Mouse (Mus musculus): Measurements from ENCODE around the gene Kctd6.
"Not testable (repeated sequence)": the region's sequence is repeated elsewhere in the genome, so short reads cannot be mapped to it uniquely, and the experiment has no call there.

Gene Kctd6

GRCm38 (mm10) chr14:8249206-8249605, 35.3 kb downstream of the Kctd6 start:
- intact Hi-C loops (cut with DNase I): no loop called here

DNA sequence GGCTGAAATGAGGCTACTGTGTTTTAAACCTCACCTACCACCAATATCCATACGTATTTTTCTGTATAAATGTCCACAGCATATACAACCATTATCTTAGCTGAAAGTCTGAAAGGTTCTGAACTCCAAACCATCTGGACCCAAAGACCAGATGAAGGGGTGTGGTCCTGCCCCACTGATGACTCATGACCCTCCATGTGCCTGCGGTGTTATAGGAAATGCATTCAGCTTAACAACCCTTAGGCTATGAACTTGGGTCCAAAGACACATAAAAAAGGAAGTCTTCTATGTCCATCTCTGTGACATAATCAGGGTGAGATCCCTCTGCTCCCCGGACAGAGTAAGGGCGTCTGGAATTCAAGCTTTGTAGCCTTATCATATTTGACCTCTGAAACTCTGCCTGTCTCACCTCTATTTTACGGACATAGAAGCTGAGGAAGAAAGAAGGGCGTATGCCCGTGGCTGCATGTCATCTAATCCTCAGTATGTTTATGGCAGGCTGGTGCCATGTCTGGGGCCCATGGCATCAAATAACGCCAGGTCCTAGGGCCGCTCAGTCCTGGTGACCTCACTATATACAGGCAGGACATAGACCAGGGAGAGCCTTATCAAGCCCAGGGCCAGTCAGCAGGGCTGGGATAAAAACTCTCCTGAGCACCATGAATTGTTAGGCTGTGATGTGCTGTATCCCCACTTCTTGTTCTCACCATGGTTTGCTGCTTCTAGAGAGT, 36.4 kb downstream of the Kctd6 start:
- intact Hi-C loops (cut with DNase I): no loop called here

DNA sequence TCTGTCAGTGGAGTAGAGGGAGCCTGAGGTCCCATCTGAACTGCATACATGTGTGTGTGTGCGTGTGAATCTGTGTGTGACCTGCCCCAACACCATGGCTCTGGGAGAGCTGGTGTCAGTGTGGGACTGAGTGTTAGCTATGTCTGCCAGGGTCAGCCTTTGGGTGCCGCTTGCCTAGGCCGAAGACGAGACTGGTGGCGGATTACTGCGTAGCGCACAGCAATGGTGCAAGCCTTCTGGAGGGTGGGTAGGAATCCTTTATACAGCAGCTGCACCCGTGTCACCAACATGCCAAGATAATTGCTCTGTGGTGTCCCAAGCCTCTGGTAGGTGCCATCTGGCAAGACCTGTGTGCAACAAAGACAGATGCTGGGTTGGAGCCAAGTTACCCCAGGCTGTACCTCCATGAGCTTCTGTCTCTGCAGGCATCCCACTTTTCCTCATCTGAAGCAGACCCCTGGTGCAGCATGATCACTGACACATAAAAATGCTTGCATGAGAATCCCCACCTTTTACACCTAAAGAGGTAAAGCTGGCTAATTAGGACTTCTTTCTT, 37.5 kb downstream of the Kctd6 start:
- intact Hi-C loops (cut with DNase I): no loop called here

DNA sequence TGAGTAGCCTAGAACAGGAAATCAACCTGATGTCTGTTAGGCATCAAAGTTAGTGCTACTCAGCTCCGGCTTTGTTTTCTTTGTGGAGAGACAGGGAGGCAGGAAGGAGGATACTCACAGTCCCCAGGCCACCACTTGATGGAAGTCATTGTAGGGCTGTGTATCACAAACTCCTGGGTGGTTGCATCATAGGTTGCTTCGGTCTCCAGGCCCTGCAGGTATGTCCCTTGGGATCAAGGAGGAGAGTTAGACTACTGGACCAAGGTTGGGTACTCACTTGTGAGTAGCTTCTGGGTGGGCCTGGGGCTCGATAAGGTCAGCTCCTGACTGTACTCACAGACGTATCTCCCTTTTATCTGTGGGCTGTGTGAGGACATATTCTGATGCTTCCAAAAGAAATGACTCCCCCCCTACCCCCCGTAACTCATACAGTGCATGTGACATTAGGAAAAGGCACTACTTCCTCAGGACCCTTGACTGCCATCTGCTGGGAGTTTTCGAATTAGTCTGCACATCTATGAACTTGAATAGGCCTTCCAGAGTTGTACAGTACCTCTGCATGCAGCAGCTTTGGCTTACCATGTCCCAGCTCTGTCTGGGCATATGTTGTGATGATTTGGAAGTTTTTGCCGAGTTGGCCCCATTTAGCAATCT, 41.3 kb downstream of the Kctd6 start:
- intact Hi-C loops (cut with DNase I): loop anchor here (5.0 kb wide), 1 partner anchor 73 kb away; no protein-coding TSS in a partner anchor

DNA sequence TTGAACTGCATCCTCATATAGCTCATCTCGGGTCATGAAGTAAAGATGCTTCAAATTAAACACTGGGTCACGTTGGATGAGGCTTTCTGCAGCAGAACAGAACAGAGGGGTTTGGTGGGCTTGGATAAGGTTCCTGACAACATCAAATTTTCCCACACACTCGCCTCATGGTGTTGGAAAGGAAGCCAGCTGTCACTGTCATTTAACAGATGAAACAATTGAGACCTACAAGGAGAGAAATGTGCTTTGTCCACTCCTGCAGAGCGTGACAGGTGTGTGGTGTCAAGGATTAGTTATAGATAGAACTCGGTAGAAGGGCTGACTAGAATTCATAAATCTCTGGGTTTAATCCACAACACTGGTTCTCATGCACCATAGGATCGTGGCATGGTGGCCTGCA, 42.1 kb downstream of the Kctd6 start:
- intact Hi-C loops (cut with DNase I): loop anchor here (5.0 kb wide), 1 partner anchor 74 kb away; no protein-coding TSS in a partner anchor

GRCm38 (mm10) chr14:8256881-8257280, 42.9 kb downstream of the Kctd6 start:
- intact Hi-C loops (cut with DNase I): loop anchor here (5.0 kb wide), 1 partner anchor 75 kb away; no protein-coding TSS in a partner anchor

GRCm38 (mm10) chr14:8257521-8258334, 43.8 kb downstream of the Kctd6 start:
- intact Hi-C loops (cut with DNase I): loop anchor here (5.0 kb wide), 1 partner anchor 75 kb away; no protein-coding TSS in a partner anchor

- intact Hi-C loops (cut with DNase I): loop anchor here (5.0 kb wide), 1 partner anchor 76 kb away; no protein-coding TSS in a partner anchor
These were observed 44.3 kb downstream of the Kctd6 start for GRCm38 (mm10) chr14:8258335-8258627.

DNA sequence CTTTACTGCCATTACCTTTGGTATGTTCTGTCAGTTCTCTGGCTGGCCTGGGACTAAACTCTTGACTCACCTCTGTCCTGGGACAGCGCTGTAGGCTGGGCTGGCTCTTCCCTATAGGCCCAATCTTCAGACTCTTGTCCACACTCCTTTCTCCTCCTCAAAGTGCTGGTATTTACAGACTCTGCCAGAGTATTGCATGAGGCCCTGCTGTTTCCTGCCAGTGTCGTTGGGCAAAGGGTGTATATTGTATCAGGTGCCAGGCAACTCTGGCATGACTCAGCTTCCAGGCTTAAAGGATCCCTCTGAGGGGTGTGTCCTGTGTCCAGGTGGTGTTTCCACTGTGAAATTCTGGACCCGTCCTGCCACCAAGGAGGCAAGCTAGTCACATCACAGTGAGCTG, 44.8 kb downstream of the Kctd6 start:
- intact Hi-C loops (cut with DNase I): loop anchor here (5.0 kb wide), 1 partner anchor 76 kb away; no protein-coding TSS in a partner anchor

DNA sequence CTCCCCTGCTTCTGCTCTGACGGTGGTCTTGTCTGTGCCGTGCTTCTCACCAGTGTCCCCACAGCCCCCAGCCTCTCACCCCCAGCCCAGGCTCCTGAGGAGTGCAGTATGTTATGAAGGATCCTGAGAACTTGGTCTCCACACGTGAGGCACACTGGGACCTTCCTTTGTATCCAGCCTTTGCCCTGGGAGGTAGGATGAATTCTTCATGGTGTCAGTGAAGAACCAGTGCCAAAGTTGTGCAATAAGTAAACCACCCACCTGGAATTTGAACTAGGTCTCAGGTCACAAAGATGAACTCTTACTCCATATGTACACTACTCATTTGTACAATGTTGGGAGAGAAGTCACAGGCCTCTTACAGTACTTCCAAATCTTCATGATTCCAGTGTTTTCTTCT, 45.2 kb downstream of the Kctd6 start, which contains the start of gene Acox2:
Gene Acox2 (minus strand): TSS at position 188 of the 400 bp plus-strand sequence.
- intact Hi-C loops (cut with DNase I): loop anchor here (5.0 kb wide), 1 partner anchor 77 kb away; no protein-coding TSS in a partner anchor

DNA sequence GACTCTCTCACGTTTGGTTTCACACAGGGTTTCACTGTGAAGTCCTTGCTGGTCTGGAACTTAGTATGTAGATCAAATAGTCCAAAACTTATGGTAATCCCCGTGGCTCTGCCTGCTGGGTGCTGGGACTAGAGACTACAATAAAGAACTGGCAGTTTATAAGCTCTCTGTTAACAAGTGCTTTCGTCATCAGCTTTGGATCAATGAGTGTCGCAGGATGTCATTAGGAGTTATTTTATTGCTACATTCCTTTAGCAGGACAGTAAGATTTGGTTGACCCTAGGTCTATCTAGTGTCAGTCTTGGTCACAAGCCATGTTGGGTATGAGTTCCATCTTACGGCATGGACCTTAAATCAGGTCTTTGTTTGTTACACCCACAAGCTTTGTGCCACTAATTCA, 46.3 kb downstream of the Kctd6 start:
- intact Hi-C loops (cut with DNase I): no loop called here

GRCm38 (mm10) chr14:8262242-8262641, 48.3 kb downstream of the Kctd6 start:
- intact Hi-C loops (cut with DNase I): loop anchor here (1.0 kb wide), 1 partner anchor 84 kb away; no protein-coding TSS in a partner anchor

GRCm38 (mm10) chr14:8264378-8264777, 50.4 kb downstream of the Kctd6 start:
- intact Hi-C loops (cut with DNase I): no loop called here

- intact Hi-C loops (cut with DNase I): not testable (repeated sequence)
These were observed 57.3 kb downstream of the Kctd6 start for GRCm38 (mm10) chr14:8271281-8271680.

Data from adrenal gland (tissue).